Mouse (Mus musculus) midbrain, embryonic 10.5 days (tissue): ENCODE measurements around the gene Slc5a5. TPM values are rescaled to one million over a fixed set of nuclear protein-coding genes. Genes with fewer than 3 reads are reported as not detected.

Experiments used
- DNase-seq: peaks from one replicate; pipeline ENCODE4 v3.0.0-alpha.2; 2017; ENCODE audit warnings: low spot score
- H3K27ac ChIP-seq: fragments of 300-500 bp; sonication (generic); replicated peaks from 2 replicates; pipeline ENCODE4 v1.5.1; 2016; ENCODE audit warnings: mild to moderate bottlenecking
- H3K27me3 ChIP-seq: fragments of 300-500 bp; sonication (generic); 2 replicates; pipeline ENCODE4 v1.6.1; 2016; ENCODE audit warnings: low read depth, mild to moderate bottlenecking; ENCODE audit not compliant: poor library complexity, severe bottlenecking
- H3K36me3 ChIP-seq: fragments of 300-500 bp; sonication (generic); 2 replicates; pipeline ENCODE4 v1.6.1; 2016; ENCODE audit warnings: mild to moderate bottlenecking, moderate library complexity
- H3K4me1 ChIP-seq: fragments of 300-500 bp; sonication (generic); 2 replicates; pipeline ENCODE4 v1.6.1; 2016
- H3K4me3 ChIP-seq: fragments of 300-500 bp; sonication (generic); 2 replicates; pipeline ENCODE4 v1.5.1; 2016; ENCODE audit warnings: mild to moderate bottlenecking, moderate library complexity
- H3K9me3 ChIP-seq: fragments of 300-500 bp; sonication (generic); replicated peaks from 2 replicates; pipeline ENCODE4 v1.6.1; 2016; ENCODE audit warnings: mild to moderate bottlenecking
- WGBS: fragments of 180-500 bp; shearing (Covaris S2); methylation state at CpG from one replicate; pipeline ENCODE4 v1.1.7; 2016; 5-methylcytosine and 5-hydroxymethylcytosine counted together
- polyA plus RNA-seq: library from polyadenylated mRNA; unstranded; fragments of >200 nt; fragmentation: Nextera tagmentation; extraction: Ambion mirVana; gene quantifications from 2 replicates; pipeline ENCODE4 v1.2.1, GENCODE M21; 2016

Gene Slc5a5
- polyA plus RNA-seq, 1 experiment from 2014 or later = 0.63 TPM

DNA sequence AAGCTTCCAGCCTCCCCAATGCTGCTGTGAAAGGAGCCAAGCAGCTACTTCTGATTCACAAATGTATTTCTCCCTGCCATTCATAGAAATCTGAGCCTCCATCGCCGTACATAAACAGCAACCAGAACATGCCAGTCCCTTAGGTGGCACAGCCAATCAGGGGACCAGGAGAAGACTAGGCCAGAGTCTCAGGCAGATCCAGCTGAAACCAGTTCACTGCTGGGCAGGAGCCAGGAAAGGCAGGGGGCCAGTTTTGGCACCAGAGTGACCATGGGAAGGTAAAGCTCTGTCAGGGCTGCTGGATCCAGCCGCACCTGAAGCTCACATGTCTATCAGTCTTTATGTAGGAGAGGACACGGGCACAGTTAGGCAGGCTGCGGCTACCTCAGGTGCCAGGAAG is 1.9 kb downstream of the Slc5a5 start:
- Histone ChIP-seq H3K9me3 (no peaks in the 10 kb centered on the region), H3K4me3 (0 out of 2 replicates have a peak overlapping the region, but pooled peaks have one; percentile 2), H3K27ac (no peak overlapping the region), H3K4me1 (peaks cover 37% of the 10 kb centered on the region), H3K36me3 (peaks cover 28% of the 10 kb centered on the region), H3K27me3 (peaks cover 83% of the 10 kb centered on the region)
- 94% methylated on average over 5 of the region's 5 CpGs for WGBS
- no peak for DNase-seq

DNA sequence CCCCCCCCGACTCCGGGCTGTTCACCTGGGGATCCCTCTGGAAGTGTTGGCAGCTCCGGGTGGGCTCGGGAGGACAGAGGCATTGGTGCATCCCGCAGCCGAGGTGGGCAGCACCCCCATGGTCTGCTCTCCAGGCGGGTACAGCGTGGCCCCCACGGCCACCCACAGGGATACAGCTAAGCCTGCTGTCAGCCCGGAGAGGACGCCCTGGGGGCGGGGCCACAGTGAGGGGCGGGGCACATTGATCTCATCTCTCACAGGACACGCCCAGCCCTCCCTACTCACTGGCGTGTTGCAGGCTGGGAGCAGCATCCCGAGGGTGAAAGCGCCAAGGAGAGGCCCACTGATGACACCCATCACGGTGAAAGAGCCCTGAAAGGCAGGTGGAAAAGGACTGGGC is 4.9 kb downstream of the Slc5a5 start:
- Histone ChIP-seq H3K4me3 (peak overlapping the region; percentile 41), H3K4me1 (peaks cover 26% of the 10 kb centered on the region), H3K27ac (0 out of 2 replicates have a peak overlapping the region, but pooled peaks have one; percentile 49), H3K36me3 (no peaks in the 10 kb centered on the region), H3K27me3 (peaks cover 65% of the 10 kb centered on the region), H3K9me3 (no peaks in the 10 kb centered on the region)
- 8% methylated on average over 18 of the region's 18 CpGs for WGBS
- peak; percentile 60 for DNase-seq

DNA sequence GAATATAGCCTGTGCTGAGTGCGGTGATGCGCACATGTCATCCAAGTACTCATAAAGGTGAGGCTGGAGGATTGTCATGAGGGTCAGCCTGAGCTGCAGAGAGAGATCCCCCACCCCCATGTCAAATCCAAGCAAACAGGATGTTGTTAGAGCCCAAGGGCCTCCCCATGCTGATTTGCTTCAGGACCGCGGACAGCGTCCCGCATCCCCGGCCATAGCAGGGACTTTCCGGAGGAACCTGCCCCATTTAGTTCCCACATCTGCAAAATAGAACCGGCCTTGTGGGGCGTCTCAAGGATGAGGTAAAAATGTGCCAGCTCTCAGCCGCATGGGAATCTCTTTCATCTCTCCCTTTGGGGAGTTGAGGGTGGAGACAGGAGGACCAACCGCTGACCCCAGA is 6.9 kb downstream of the Slc5a5 start:
- Histone ChIP-seq H3K27me3 (peaks cover 45% of the 10 kb centered on the region), H3K9me3 (no peaks in the 10 kb centered on the region), H3K4me1 (peaks cover 14% of the 10 kb centered on the region), H3K27ac (no peak overlapping the region), H3K36me3 (no peaks in the 10 kb centered on the region), H3K4me3 (no peak overlapping the region)
- WGBS = 17% methylated on average over 12 of the region's 12 CpGs
- DNase-seq = no peak

DNA sequence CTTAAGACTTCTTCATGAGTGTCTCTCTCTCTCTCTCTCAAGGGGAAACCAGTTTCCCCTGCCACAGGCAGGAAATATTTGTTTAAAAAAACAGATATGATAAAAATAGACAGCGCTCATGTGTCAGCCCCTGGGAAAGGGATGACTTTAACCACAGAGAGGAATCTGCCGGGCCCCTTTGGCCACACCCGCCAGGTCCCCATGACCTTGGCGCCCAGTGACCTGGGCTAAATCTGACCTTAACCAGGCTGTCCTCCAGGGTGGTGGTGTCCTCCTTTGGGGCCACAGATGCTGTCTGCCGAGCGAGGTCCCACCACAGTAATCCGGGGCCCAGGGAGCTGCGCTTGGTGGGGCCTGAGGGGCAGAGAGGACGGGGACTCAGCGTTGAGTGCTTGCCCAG is 7.9 kb downstream of the Slc5a5 start:
- Histone ChIP-seq H3K9me3 (no peaks in the 10 kb centered on the region), H3K36me3 (no peaks in the 10 kb centered on the region), H3K27ac (no peak overlapping the region), H3K4me3 (no peak overlapping the region), H3K4me1 (peaks cover 24% of the 10 kb centered on the region), H3K27me3 (peaks cover 35% of the 10 kb centered on the region)
- 90% methylated on average over 10 of the region's 10 CpGs for WGBS
- no peak for DNase-seq

DNA sequence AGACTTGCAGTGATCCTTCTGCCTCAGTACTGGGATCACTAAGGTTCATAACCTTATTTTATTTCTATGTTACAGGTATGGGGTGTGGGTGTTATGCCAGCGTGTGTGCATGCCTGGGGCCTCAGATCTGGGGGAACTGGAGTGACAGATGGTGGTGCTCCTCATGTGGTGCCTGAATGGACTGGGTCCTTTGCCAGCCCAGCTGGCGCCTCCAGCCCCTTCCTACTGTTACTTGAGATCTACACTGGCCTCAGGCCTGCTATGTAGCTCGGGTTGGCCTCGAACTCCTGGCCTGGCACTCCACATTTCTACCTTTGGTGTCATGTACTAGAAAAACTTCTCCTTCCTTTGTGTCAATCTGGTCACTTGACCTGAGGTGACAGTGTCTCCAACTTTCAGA is 8.4 kb downstream of the Slc5a5 start:
- Histone ChIP-seq H3K36me3 (no peaks in the 10 kb centered on the region), H3K9me3 (no peaks in the 10 kb centered on the region), H3K4me3 (no peak overlapping the region), H3K27me3 (peaks cover 30% of the 10 kb centered on the region), H3K4me1 (peaks cover 29% of the 10 kb centered on the region), H3K27ac (no peak overlapping the region)
- WGBS = 95% methylated on average over 4 of the region's 4 CpGs
- DNase-seq = no peak

DNA sequence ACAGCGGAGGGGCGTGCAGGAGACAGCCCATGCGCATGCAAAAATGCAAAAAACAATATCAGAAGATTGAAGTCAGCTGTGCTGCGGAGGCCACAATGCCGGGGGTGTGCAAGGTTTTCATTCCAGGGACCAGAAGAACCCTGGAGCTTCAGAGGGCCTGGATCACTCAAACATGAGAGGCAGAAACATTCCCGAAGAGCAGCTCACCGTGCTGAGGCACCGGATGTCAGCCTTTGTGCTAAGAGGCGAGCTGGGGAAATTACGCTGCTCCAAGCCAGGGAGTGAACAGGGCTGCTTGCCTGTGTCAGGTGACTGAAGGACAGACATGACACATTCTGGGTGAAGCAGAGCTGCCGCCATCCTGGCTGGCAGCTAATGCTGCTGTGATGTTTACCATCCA is 12.0 kb downstream of the Slc5a5 start:
- Histone ChIP-seq H3K4me1 (peaks cover 23% of the 10 kb centered on the region), H3K9me3 (no peaks in the 10 kb centered on the region), H3K36me3 (no peaks in the 10 kb centered on the region), H3K27ac (peak overlapping the region; percentile 50; the same call in 1 of the 2 replicates), H3K4me3 (no peak overlapping the region), H3K27me3 (0 out of 2 replicates have a peak, but pooled peaks cover 6% of the 10 kb centered on the region)
- WGBS = 36% methylated on average over 11 of the region's 11 CpGs
- DNase-seq = no peak

DNA sequence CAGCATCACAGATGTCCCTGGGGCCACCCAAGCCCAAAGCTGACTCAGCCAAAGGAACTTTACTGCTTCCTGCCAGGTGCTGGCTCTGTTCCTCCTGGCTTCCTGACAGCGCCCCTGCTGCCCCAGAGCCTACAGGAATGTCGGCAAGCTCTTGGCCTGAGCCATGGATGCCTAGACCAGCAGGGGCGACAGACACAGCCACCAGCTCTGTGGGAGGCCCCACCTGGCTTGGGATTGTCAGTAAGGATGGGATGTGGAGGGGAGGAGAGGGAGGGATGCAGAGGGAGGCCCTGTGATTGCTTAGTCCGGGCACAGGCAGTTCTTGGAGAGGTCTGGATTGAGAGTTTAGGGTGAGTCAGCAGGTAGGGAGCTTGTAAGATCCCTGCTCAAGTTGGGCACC is 12.4 kb downstream of the Slc5a5 start:
- 8% methylated on average over 4 of the region's 4 CpGs for WGBS

DNA sequence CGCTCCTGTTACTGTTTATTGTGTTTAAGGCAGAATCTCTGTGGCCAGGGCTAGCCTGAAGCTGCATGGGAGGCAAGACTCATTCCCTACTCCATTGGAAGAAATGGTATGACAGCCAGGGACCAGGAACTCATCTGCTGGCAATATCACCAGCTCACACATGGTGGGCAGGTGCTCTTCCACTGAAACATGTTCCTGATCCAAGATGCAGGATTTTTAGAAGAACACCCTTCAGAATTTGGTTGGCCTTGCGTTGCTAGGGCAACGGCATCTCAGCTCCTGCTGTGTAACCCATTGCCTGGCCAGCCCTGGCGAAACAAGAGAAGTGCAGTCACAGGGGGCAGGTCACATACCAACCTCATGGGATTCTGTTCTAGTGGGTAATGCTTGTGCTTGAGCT is 13.1 kb downstream of the Slc5a5 start:
- WGBS = 47% methylated on average over 4 of the region's 4 CpGs
- no peak for DNase-seq
- Histone ChIP-seq H3K4me1 (peaks cover 23% of the 10 kb centered on the region), H3K4me3 (0 out of 2 replicates have a peak overlapping the region, but pooled peaks have one; percentile 8), H3K9me3 (no peaks in the 10 kb centered on the region), H3K27me3 (no peaks in the 10 kb centered on the region), H3K36me3 (no peaks in the 10 kb centered on the region), H3K27ac (no peak overlapping the region)

More for the DNA sequence above, 12.4 kb downstream of the Slc5a5 start:
- no peaks in the 10 kb centered on the region for H3K36me3 ChIP-seq
- H3K9me3 ChIP-seq = no peaks in the 10 kb centered on the region
- H3K27me3 ChIP-seq = 0 out of 2 replicates have a peak, but pooled peaks cover 2% of the 10 kb centered on the region
- H3K27ac ChIP-seq = peak overlapping the region; percentile 50; the same call in 1 of the 2 replicates
- peaks cover 23% of the 10 kb centered on the region for H3K4me1 ChIP-seq
- DNase-seq = no peak
- 0 out of 2 replicates have a peak overlapping the region, but pooled peaks have one; percentile 8 for H3K4me3 ChIP-seq

DNA sequence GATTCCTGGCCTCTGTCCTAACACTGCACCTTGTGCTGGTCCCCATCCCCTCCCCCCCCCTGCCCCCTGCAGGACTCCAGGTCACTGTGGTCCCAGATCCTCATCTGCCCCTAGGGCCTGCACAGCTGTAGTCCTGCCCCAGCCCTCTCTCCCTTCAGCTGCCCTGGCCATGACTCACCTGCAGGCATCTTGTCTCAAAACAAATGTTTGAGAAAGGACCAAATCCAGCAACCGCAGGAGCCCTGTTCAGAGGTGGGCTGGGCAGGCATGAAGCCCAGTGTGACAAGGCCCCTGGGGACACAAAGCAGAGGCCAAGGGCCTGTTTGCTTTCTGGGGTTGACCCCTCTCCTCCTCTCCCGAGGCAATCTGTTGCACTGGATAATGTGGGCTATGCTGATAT is 14.4 kb downstream of the Slc5a5 start:
- no peak for DNase-seq
- Histone ChIP-seq H3K27ac (0 out of 2 replicates have a peak overlapping the region, but pooled peaks have one; percentile 23), H3K36me3 (no peaks in the 10 kb centered on the region), H3K4me1 (peaks cover 30% of the 10 kb centered on the region), H3K4me3 (no peak overlapping the region), H3K27me3 (no peaks in the 10 kb centered on the region), H3K9me3 (no peaks in the 10 kb centered on the region)
- WGBS = 57% methylated on average over 2 of the region's 2 CpGs

DNA sequence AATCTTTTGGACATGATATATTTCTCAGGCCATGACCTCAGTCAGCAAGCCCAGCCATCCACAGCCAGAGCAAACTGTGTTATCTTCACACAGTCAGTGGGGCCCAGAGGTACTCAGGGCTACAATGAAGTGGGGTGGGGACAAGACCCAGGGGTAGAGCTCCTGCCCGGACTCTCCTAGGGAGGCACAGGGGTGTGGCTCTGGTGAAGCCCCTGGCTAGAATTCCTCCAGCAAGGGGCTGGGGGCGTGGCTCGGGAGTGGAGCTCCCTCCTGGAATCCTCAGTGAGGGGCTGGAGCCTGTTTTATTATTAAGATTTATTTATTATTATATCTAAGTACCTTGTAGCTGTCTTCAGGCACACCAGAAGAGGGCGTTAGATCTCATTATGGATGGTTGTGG is 16.2 kb downstream of the Slc5a5 start:
- WGBS = 66% methylated on average over 4 of the region's 4 CpGs
- Histone ChIP-seq H3K4me1 (peaks cover 45% of the 10 kb centered on the region), H3K9me3 (no peaks in the 10 kb centered on the region), H3K4me3 (no peak overlapping the region), H3K27me3 (no peaks in the 10 kb centered on the region), H3K36me3 (no peaks in the 10 kb centered on the region), H3K27ac (no peak overlapping the region)
- no peak for DNase-seq

DNA sequence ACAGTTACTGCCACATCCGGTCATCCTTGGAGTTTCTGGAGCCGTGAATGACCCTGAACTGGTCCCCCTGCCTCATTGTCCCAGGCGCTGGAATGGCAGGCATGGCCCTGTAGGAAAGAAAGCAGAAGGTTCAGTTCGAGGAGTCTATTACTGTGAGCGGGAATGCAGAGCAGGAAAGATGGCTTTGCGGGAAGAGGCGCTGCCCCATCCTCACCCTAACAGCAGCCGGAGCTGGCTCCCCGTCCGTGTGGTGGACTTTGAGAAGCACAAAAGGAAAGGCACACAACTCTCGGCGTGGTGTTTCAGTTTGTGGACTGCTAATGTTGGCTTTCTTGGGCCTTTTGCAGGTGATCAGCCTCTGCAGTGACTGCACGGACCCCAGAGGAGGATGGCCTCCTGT is 18.1 kb downstream of the Slc5a5 start:
- no peak for DNase-seq
- Histone ChIP-seq H3K27ac (peak overlapping the region; percentile 91), H3K27me3 (no peaks in the 10 kb centered on the region), H3K4me3 (0 out of 2 replicates have a peak overlapping the region, but pooled peaks have one; percentile 81), H3K36me3 (0 out of 2 replicates have a peak, but pooled peaks cover 2% of the 10 kb centered on the region), H3K9me3 (no peaks in the 10 kb centered on the region), H3K4me1 (peaks cover 40% of the 10 kb centered on the region)
- 91% methylated on average over 13 of the region's 13 CpGs for WGBS

DNA sequence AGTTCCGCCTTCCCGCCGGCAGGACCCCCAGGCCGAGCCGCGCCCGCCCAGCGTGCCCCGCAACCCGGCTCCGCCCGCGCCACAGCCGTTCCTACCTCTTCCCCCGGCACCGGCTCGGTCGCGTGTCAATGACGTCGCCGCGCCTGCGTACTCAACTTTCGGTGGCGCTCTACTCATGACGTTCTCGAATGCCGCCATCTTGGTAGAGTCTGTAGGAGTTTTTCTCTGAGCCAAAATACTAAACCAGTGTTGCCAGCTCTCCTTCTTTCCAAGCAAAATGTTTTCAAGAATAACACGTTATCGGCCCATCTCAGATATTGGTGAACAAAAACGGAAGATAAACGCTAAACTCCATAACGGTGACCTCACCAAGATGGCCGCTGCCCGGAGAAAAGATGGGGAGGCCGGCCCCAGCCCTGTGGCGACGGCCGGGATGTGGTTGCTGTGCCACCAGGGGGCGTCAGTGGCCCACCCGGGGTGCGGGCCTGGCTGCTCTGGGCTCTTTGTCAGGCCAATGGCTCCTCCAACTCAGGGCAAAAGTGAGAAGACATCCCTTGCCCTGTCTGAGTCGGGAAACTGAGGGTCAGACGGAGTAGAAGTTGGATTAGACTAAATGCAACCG is 19.1 kb downstream of the Slc5a5 start, which contains the start of gene Ccdc124:
TSS of gene Ccdc124 (minus strand) at position 572 of the 622 bp plus-strand sequence.
- WGBS = 1% methylated on average over 46 of the region's 46 CpGs

DNA sequence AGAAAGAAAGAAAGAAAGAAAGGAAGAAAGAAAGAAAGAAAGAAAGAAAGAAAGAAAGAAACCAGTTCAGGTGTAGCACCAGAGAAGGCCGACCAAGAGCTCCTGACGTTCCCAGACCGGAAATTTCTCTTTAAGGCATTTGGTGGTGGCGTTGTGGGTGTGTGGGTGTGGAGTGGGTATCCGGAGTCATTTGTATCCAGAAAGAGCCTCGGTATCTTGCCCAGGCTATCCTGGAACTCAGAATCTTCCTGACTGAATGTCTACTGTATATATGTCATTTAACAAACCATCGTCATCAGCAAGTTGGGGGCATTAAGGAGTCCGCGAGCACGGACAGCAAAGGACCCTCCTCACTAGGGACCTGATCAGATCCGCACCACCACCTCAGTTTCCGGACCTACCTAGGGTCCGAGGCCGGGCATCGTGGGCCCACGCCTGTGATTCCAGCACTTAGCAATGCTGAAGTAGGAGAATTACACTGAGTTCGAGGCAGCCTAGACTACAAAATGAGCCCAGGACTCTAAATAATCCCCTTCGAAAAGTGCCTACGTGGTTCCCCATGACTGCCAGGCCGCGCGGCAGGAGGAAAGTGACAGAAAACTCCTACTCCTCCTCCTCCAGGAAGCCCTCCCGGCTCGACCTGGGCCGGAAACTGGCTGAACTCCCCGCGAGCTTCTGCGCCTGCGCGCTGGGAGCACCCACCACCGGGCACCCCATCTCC is 19.8 kb downstream of the Slc5a5 start:
- Histone ChIP-seq H3K4me1 (peaks cover 48% of the 10 kb centered on the region), H3K9me3 (no peaks in the 10 kb centered on the region), H3K4me3 (peak overlapping the region; percentile 81), H3K36me3 (peaks cover 13% of the 10 kb centered on the region), H3K27me3 (peaks cover 7% of the 10 kb centered on the region), H3K27ac (peak overlapping the region; percentile 91)
- DNase-seq = no peak
- WGBS = 8% methylated on average over 31 of the region's 31 CpGs

More for the DNA sequence above, 19.1 kb downstream of the Slc5a5 start, which contains the start of gene Ccdc124:
- H3K9me3 ChIP-seq = no peaks in the 10 kb centered on the region
- H3K27me3 ChIP-seq = 0 out of 2 replicates have a peak, but pooled peaks cover under 1% of the 10 kb centered on the region
- H3K36me3 ChIP-seq = peaks cover 7% of the 10 kb centered on the region
- peak within 1 kb of the TSS; percentile 81 for H3K4me3 ChIP-seq
- DNase-seq = peak; percentile 96
- H3K4me1 ChIP-seq = peaks cover 46% of the 10 kb centered on the region
- peak within 1 kb of the TSS; percentile 91 for H3K27ac ChIP-seq
